Mouse (Mus musculus) hindbrain, embryonic 13.5 days (tissue): Measurements from ENCODE around the gene Tsks. TPM values are rescaled to one million over a fixed set of nuclear protein-coding genes. Genes with fewer than 3 reads are reported as not detected.

ENCODE experiments used
- ATAC-seq: fragments of 200-750 bp; cut with Nextera tagmentation; 2 replicates; pipeline ENCODE4 v1.8.0; 2017; ENCODE audit warnings: moderate TSS enrichment; ENCODE audit not compliant: low FRiP score
- H3K27ac ChIP-seq: fragments of 300-500 bp; sonication (generic); 2 replicates; pipeline ENCODE4 v1.5.1; 2015; ENCODE audit warnings: inconsistent platforms, mild to moderate bottlenecking, moderate library complexity
- H3K27me3 ChIP-seq: fragments of 300-500 bp; sonication (generic); 2 replicates; pipeline ENCODE4 v1.6.1; 2015; ENCODE audit warnings: mild to moderate bottlenecking, inconsistent platforms
- H3K36me3 ChIP-seq: fragments of 300-500 bp; sonication (generic); 2 replicates; pipeline ENCODE4 v1.6.1; 2015; ENCODE audit warnings: mild to moderate bottlenecking, inconsistent platforms
- H3K4me1 ChIP-seq: fragments of 300-500 bp; sonication (generic); replicated peaks from 2 replicates; pipeline ENCODE4 v1.6.1; 2015; ENCODE audit warnings: inconsistent platforms
- H3K4me2 ChIP-seq: fragments of 300-500 bp; sonication (generic); 2 replicates; pipeline ENCODE4 v1.6.1; 2015; ENCODE audit warnings: inconsistent platforms, mild to moderate bottlenecking, moderate library complexity
- H3K4me3 ChIP-seq: fragments of 300-500 bp; sonication (generic); 2 replicates; pipeline ENCODE4 v1.5.1; 2015; ENCODE audit warnings: mild to moderate bottlenecking, inconsistent platforms
- H3K9ac ChIP-seq: fragments of 300-500 bp; sonication (generic); 2 replicates; pipeline ENCODE4 v1.6.1; 2015; ENCODE audit warnings: mild to moderate bottlenecking, inconsistent platforms
- H3K9me3 ChIP-seq: fragments of 300-500 bp; sonication (generic); 2 replicates; pipeline ENCODE4 v1.6.1; 2016; ENCODE audit warnings: inconsistent platforms
- WGBS: fragments of 180-500 bp; shearing (Covaris S2); methylation state at CpG from one replicate; pipeline ENCODE4 v1.1.7; 2015; 5-methylcytosine and 5-hydroxymethylcytosine counted together
- polyA plus RNA-seq: library from polyadenylated mRNA; unstranded; fragments of >200 nt; fragmentation: Nextera tagmentation; extraction: Ambion mirVana; gene quantifications from 2 replicates; pipeline ENCODE4 v1.2.1, GENCODE M21; 2015

The Tsks gene
- polyA plus RNA-seq, 1 experiment from 2014 or later = 0.17 TPM

GRCm38 (mm10) chr7:44916191-44916590 is 26.8 kb upstream of the Tsks start:
- Histone ChIP-seq H3K9ac (no peak overlapping the region), H3K4me2 (no peak overlapping the region), H3K4me3 (no peak overlapping the region), H3K4me1 (0 out of 2 replicates have a peak, but pooled peaks cover 4% of the 10 kb centered on the region), H3K36me3 (peaks cover 54% of the 10 kb centered on the region), H3K27ac (no peak overlapping the region), H3K27me3 (no peaks in the 10 kb centered on the region), H3K9me3 (no peaks in the 10 kb centered on the region)
- no peak for ATAC-seq
- WGBS = 90% methylated on average over 6 of the region's 6 CpGs

- Histone ChIP-seq H3K9ac (no peak overlapping the region), H3K9me3 (no peaks in the 10 kb centered on the region), H3K4me1 (0 out of 2 replicates have a peak, but pooled peaks cover 4% of the 10 kb centered on the region), H3K27me3 (no peaks in the 10 kb centered on the region), H3K4me3 (no peak overlapping the region), H3K27ac (no peak overlapping the region), H3K4me2 (no peak overlapping the region), H3K36me3 (peaks cover 51% of the 10 kb centered on the region)
- 96% methylated on average over 4 of the region's 4 CpGs for WGBS
- peak; percentile 49; the same call in 1 of the 2 replicates for ATAC-seq
Measured at GRCm38 (mm10) chr7:44916881-44917280, 26.1 kb upstream of the Tsks start.

- Histone ChIP-seq H3K9me3 (no peaks in the 10 kb centered on the region), H3K4me3 (no peak overlapping the region), H3K27me3 (no peaks in the 10 kb centered on the region), H3K4me1 (0 out of 2 replicates have a peak, but pooled peaks cover 4% of the 10 kb centered on the region), H3K27ac (no peak overlapping the region), H3K36me3 (peaks cover 51% of the 10 kb centered on the region), H3K9ac (no peak overlapping the region; the same call in 1 of the 2 replicates), H3K4me2 (no peak overlapping the region)
- 91% methylated on average over 3 of the region's 3 CpGs for WGBS
- no peak for ATAC-seq
Measured at GRCm38 (mm10) chr7:44918219-44918618, 24.8 kb upstream of the Tsks start.

- no peaks in the 10 kb centered on the region for H3K9me3 ChIP-seq
- H3K4me3 ChIP-seq = no peak overlapping the region
- H3K4me1 ChIP-seq = 0 out of 2 replicates have a peak, but pooled peaks cover 4% of the 10 kb centered on the region
- 92% methylated on average over 5 of the region's 5 CpGs for WGBS
- H3K36me3 ChIP-seq = peaks cover 50% of the 10 kb centered on the region
- H3K9ac ChIP-seq = peak overlapping the region; percentile 46; the same call in 1 of the 2 replicates
- H3K27me3 ChIP-seq = no peaks in the 10 kb centered on the region
- no peak overlapping the region for H3K4me2 ChIP-seq
- no peak for ATAC-seq
- H3K27ac ChIP-seq = no peak overlapping the region
Measured at GRCm38 (mm10) chr7:44919127-44919526, 23.9 kb upstream of the Tsks start.

- peaks cover 53% of the 10 kb centered on the region for H3K36me3 ChIP-seq
- H3K9me3 ChIP-seq = no peaks in the 10 kb centered on the region
- H3K9ac ChIP-seq = no peak overlapping the region
- H3K4me1 ChIP-seq = peaks cover 11% of the 10 kb centered on the region
- H3K4me3 ChIP-seq = no peak overlapping the region
- H3K4me2 ChIP-seq = no peak overlapping the region
- ATAC-seq = no peak
- no peak overlapping the region for H3K27ac ChIP-seq
- no peaks in the 10 kb centered on the region for H3K27me3 ChIP-seq
Measured at GRCm38 (mm10) chr7:44922530-44922929, 20.5 kb upstream of the Tsks start.

GRCm38 (mm10) chr7:44925468-44925867 is 17.5 kb upstream of the Tsks start:
- Histone ChIP-seq H3K4me2 (no peak overlapping the region), H3K27me3 (no peaks in the 10 kb centered on the region), H3K36me3 (peaks cover 49% of the 10 kb centered on the region), H3K4me3 (no peak overlapping the region), H3K4me1 (peaks cover 26% of the 10 kb centered on the region), H3K27ac (no peak overlapping the region), H3K9ac (no peak overlapping the region), H3K9me3 (no peaks in the 10 kb centered on the region)
- no peak for ATAC-seq
- WGBS = 76% methylated on average over 3 of the region's 3 CpGs

GRCm38 (mm10) chr7:44928570-44928969 is 14.4 kb upstream of the Tsks start:
- Histone ChIP-seq H3K9ac (peak overlapping the region; percentile 96), H3K27me3 (no peaks in the 10 kb centered on the region), H3K27ac (peak overlapping the region; percentile 88), H3K4me3 (peak overlapping the region; percentile 84), H3K4me1 (peaks cover 29% of the 10 kb centered on the region), H3K9me3 (no peaks in the 10 kb centered on the region), H3K4me2 (peak overlapping the region; percentile 86), H3K36me3 (peaks cover 28% of the 10 kb centered on the region)
- 0% methylated on average over 1 of the region's 1 CpGs for WGBS
- ATAC-seq = no peak

- WGBS = under 1% methylated on average over 84 of the region's 84 CpGs
- Histone ChIP-seq H3K4me3 (peak within 1 kb of the TSS; percentile 84), H3K36me3 (peaks cover 20% of the 10 kb centered on the region), H3K27ac (peak within 1 kb of the TSS; percentile 97), H3K9me3 (no peaks in the 10 kb centered on the region), H3K27me3 (no peaks in the 10 kb centered on the region), H3K4me2 (peak within 1 kb of the TSS; percentile 86), H3K4me1 (peaks cover 29% of the 10 kb centered on the region), H3K9ac (peak within 1 kb of the TSS; percentile 96)
- peak; percentile 99 for ATAC-seq
Measured at GRCm38 (mm10) chr7:44929204-44930151, 13.5 kb upstream of the Tsks start, which contains the start of gene Ap2a1. TSS of gene Ap2a1 (minus strand) at chr7:44929496.

GRCm38 (mm10) chr7:44938680-44939079 is 4.3 kb upstream of the Tsks start:
- H3K9ac ChIP-seq = no peak overlapping the region
- no peak for ATAC-seq
- no peak overlapping the region for H3K27ac ChIP-seq
- H3K4me1 ChIP-seq = no peaks in the 10 kb centered on the region
- no peak overlapping the region for H3K4me3 ChIP-seq
- H3K9me3 ChIP-seq = peaks cover 7% of the 10 kb centered on the region; the same call in 1 of the 2 replicates
- 91% methylated on average over 4 of the region's 4 CpGs for WGBS
- no peaks in the 10 kb centered on the region for H3K36me3 ChIP-seq
- no peak overlapping the region for H3K4me2 ChIP-seq
- no peaks in the 10 kb centered on the region for H3K27me3 ChIP-seq

GRCm38 (mm10) chr7:44949922-44950321 is 6.9 kb downstream of the Tsks start:
- no peak overlapping the region for H3K4me3 ChIP-seq
- H3K4me1 ChIP-seq = peaks cover 21% of the 10 kb centered on the region
- H3K4me2 ChIP-seq = no peak overlapping the region
- no peaks in the 10 kb centered on the region for H3K9me3 ChIP-seq
- 76% methylated on average over 6 of the region's 6 CpGs for whole genome bisulfite sequencing
- no peaks in the 10 kb centered on the region for H3K36me3 ChIP-seq
- ATAC-seq = no peak
- H3K27ac ChIP-seq = no peak overlapping the region
- H3K27me3 ChIP-seq = peaks cover 53% of the 10 kb centered on the region
- H3K9ac ChIP-seq = no peak overlapping the region

- under 1% methylated on average over 10 of the region's 10 CpGs for WGBS
- Histone ChIP-seq H3K9ac (peak overlapping the region; percentile 71; the same call in 1 of the 2 replicates), H3K4me2 (peak overlapping the region; percentile 70), H3K27ac (no peak overlapping the region), H3K9me3 (no peaks in the 10 kb centered on the region), H3K27me3 (peaks cover 53% of the 10 kb centered on the region), H3K4me1 (peaks cover 24% of the 10 kb centered on the region), H3K36me3 (no peaks in the 10 kb centered on the region), H3K4me3 (peak overlapping the region; percentile 45)
- ATAC-seq = no peak
Measured at GRCm38 (mm10) chr7:44951960-44952359, 9.0 kb downstream of the Tsks start.

- 7% methylated on average over 24 of the region's 24 CpGs for WGBS
- peak; percentile 85 for ATAC-seq
- Histone ChIP-seq H3K4me1 (peaks cover 28% of the 10 kb centered on the region), H3K27me3 (peaks cover 53% of the 10 kb centered on the region), H3K4me2 (peak overlapping the region; percentile 70), H3K4me3 (peak overlapping the region; percentile 45), H3K27ac (0 out of 2 replicates have a peak overlapping the region, but pooled peaks have one; percentile 44), H3K9ac (peak overlapping the region; percentile 71), H3K36me3 (no peaks in the 10 kb centered on the region), H3K9me3 (no peaks in the 10 kb centered on the region)
Measured at GRCm38 (mm10) chr7:44952611-44953306, 9.8 kb downstream of the Tsks start.
